Mouse (Mus musculus) neutrophil, adult 5-6 weeks (primary cell): ENCODE results near the gene Ktn1. TPM values are rescaled to one million over a fixed set of nuclear protein-coding genes. Genes with fewer than 3 reads are reported as not detected.

Source experiments
- ATAC-seq: fragments of 151-379, 151-347 bp; 2 replicates; pipeline ENCODE4 v1.8.0; 2017; ENCODE audit warnings: mild to moderate bottlenecking, moderate TSS enrichment; ENCODE audit not compliant: insufficient number of reproducible peaks, poor library complexity, low FRiP score, severe bottlenecking; ENCODE audit errors: extremely low read depth
- total RNA-seq: library from RNA; stranded (forward); fragments of 200-1000 nt; gene quantifications from 2 replicates; pipeline ENCODE4 v1.2.3, GENCODE M21; 2017

Gene Ktn1
- total RNA-seq = 112 and 124 TPM in 2 replicates

- ATAC-seq = peak; percentile 16; the same call in 1 of the 2 replicates
Observed at GRCm38 (mm10) chr14:47648218-47648617, at the start of gene Ktn1. Ktn1 (plus strand) TSS chr14:47648448.

GRCm38 (mm10) chr14:47613254-47613653 is 35.0 kb upstream of the Ktn1 start:
- no peak for ATAC-seq

GRCm38 (mm10) chr14:47618891-47619290 is 29.4 kb upstream of the Ktn1 start:
- peak; percentile 82 for ATAC-seq

- ATAC-seq = no peak
Observed at GRCm38 (mm10) chr14:47621901-47622300, 26.3 kb upstream of the Ktn1 start.

- ATAC-seq = no peak
Observed at GRCm38 (mm10) chr14:47624837-47625236, 23.4 kb upstream of the Ktn1 start.

GRCm38 (mm10) chr14:47626143-47626542 is 22.1 kb upstream of the Ktn1 start:
- peak; percentile 30; the same call in 1 of the 2 replicates for ATAC-seq

GRCm38 (mm10) chr14:47626812-47627211 is 21.4 kb upstream of the Ktn1 start:
- peak; percentile 37; the same call in 1 of the 2 replicates for ATAC-seq

- ATAC-seq = no peak
Observed at GRCm38 (mm10) chr14:47627360-47627759, 20.9 kb upstream of the Ktn1 start.

GRCm38 (mm10) chr14:47632419-47632818 is 15.8 kb upstream of the Ktn1 start:
- ATAC-seq = no peak

- no peak for ATAC-seq
Observed at GRCm38 (mm10) chr14:47634410-47634809, 13.8 kb upstream of the Ktn1 start.

GRCm38 (mm10) chr14:47634846-47635245 is 13.4 kb upstream of the Ktn1 start:
- no peak for ATAC-seq

- no peak for ATAC-seq
Observed at GRCm38 (mm10) chr14:47638316-47638895, 9.8 kb upstream of the Ktn1 start.

- no peak for ATAC-seq
Observed at GRCm38 (mm10) chr14:47645620-47646019, 2.6 kb upstream of the Ktn1 start.

GRCm38 (mm10) chr14:47646246-47646645 is 2.0 kb upstream of the Ktn1 start:
- ATAC-seq = no peak

- no peak for ATAC-seq
Observed at GRCm38 (mm10) chr14:47646696-47647516, 1.3 kb upstream of the Ktn1 start.

GRCm38 (mm10) chr14:47648706-47649630 is 720 bp downstream of the Ktn1 start:
- peak; percentile 24 for ATAC-seq

- no peak for ATAC-seq
Observed at GRCm38 (mm10) chr14:47649631-47650337, 1.5 kb downstream of the Ktn1 start.

- no peak for ATAC-seq
Observed at GRCm38 (mm10) chr14:47650338-47650720, 2.1 kb downstream of the Ktn1 start.

GRCm38 (mm10) chr14:47651272-47651671 is 3.0 kb downstream of the Ktn1 start:
- no peak for ATAC-seq
